Mouse (Mus musculus) heart, adult 2 months (tissue): Measurements from ENCODE around the gene Ppp1r36. TPM values are rescaled to one million over a fixed set of nuclear protein-coding genes. Genes with fewer than 3 reads are reported as not detected.

Experiments
- DNase-seq, 2 experiments: peaks; one replicate each; pipeline ENCODE4 v3.0.0; 2021
- H3K27ac ChIP-seq: fragments of 200-600 bp; 2 replicates; pipeline ENCODE4 v1.8.1; 2022
- H3K27me3 ChIP-seq: fragments of 200-500 bp; 2 replicates; pipeline ENCODE4 v1.6.1; 2012; ENCODE audit warnings: mild to moderate bottlenecking, low read length, inconsistent platforms, mixed read lengths; ENCODE audit not compliant: control insufficient read depth, insufficient read depth
- H3K36me3 ChIP-seq: fragments of 200-500 bp; 2 replicates; pipeline ENCODE4 v1.6.1; 2012; ENCODE audit warnings: low read length, inconsistent platforms; ENCODE audit not compliant: control insufficient read depth, insufficient read depth
- H3K4me1 ChIP-seq: fragments of 200-500 bp; 2 replicates; pipeline ENCODE4 v1.6.1; 2011; ENCODE audit warnings: low read length; ENCODE audit not compliant: control insufficient read depth, insufficient read depth
- H3K4me3 ChIP-seq: fragments of 200-600 bp; 2 replicates; pipeline ENCODE4 v1.8.1; 2022
- H3K79me2 ChIP-seq: fragments of 200-500 bp; replicated peaks from 2 replicates; pipeline ENCODE4 v1.6.1; 2012; ENCODE audit warnings: mild to moderate bottlenecking, inconsistent platforms, low read length, moderate library complexity, mixed read lengths; ENCODE audit not compliant: control insufficient read depth, insufficient read depth
- H3K9ac ChIP-seq: fragments of 200-500 bp; 2 replicates; pipeline ENCODE4 v1.6.1; 2012; ENCODE audit warnings: low read depth, mild to moderate bottlenecking, control low read depth, inconsistent platforms, low read length, mixed read lengths
- CTCF ChIP-seq: fragments of 200-600 bp; IDR thresholded peaks from 2 replicates; pipeline ENCODE4 v1.8.1; 2022; ENCODE audit warnings: antibody characterized with exemption, mild to moderate bottlenecking, moderate library complexity
- EP300 ChIP-seq: fragments of 200-500 bp; IDR thresholded peaks from 2 replicates; pipeline ENCODE4 v1.6.1; 2011; ENCODE audit warnings: low read depth, low read length, control low read depth; ENCODE audit not compliant: insufficient read depth
- POLR2A ChIP-seq: fragments of 200-500 bp; IDR thresholded peaks from 2 replicates; pipeline ENCODE4 v1.6.1; 2011; ENCODE audit warnings: mild to moderate bottlenecking, low read depth, low read length, control low read depth; ENCODE audit not compliant: insufficient read depth
- WGBS: fragments of 180-500 bp; shearing (Covaris S2); methylation state at CpG from one replicate; pipeline ENCODE4 v1.1.7; 2018; 5-methylcytosine and 5-hydroxymethylcytosine counted together
- intact Hi-C: fragments of 180-260 bp; cut with DNase I; formaldehyde crosslinking; loops from one replicate; pipeline ENCODE4 v1.15.1; 2025
- polyA plus RNA-seq: library from polyadenylated mRNA; depleted of rRNA; stranded (reverse); fragments of >200 nt; gene quantifications from 2 replicates; pipeline ENCODE4 v1.2.3, GENCODE M21; 2012
- total RNA-seq, 2 experiments: library from RNA; stranded (reverse); gene quantifications; 2 replicates each; pipeline ENCODE4 v1.2.3; 2021

Ppp1r36 gene
- total and polyA plus RNA-seq, 3 experiments = 0.14 to 0.41 (median 0.16) TPM

GRCm38 (mm10) chr12:76370831-76371571, 46.3 kb upstream of the Ppp1r36 start:
- peak; percentile 88 to 90 for DNase-seq
- intact Hi-C loops = loop anchor here (1.0 kb wide), 1 partner anchor 33 kb away; the partner anchor contains the start of gene Hspa2
- Histone ChIP-seq H3K4me3 (peak overlapping the region; percentile 65), H3K4me1 (peaks cover 14% of the 10 kb centered on the region), H3K27me3 (no peaks in the 10 kb centered on the region), H3K9ac (peak overlapping the region; percentile 93), H3K36me3 (peaks cover 2% of the 10 kb centered on the region), H3K27ac (peak overlapping the region; percentile 99), H3K79me2 (peaks cover 3% of the 10 kb centered on the region; the same call in 1 of the 2 replicates)
- TF ChIP-seq EP300 (0 out of 2 replicates have a peak, but pooled peaks have one; percentile 37), CTCF (peak; percentile 30; the same call in 1 of the 2 replicates), POLR2A (peak; percentile 48)
- under 1% methylated on average over 62 of the region's 63 CpGs for WGBS

GRCm38 (mm10) chr12:76372046-76372445, 45.3 kb upstream of the Ppp1r36 start:
- WGBS = 35% methylated on average over 7 of the region's 7 CpGs
- peak overlapping the region; percentile 8; the same call in 1 of the 2 replicates for H3K9ac ChIP-seq
- TF ChIP-seq POLR2A (no peak), EP300 (no peak), CTCF (no peak)
- H3K4me3 ChIP-seq = no peak overlapping the region
- peaks cover 2% of the 10 kb centered on the region for H3K36me3 ChIP-seq
- no peak for DNase-seq
- H3K27me3 ChIP-seq = no peaks in the 10 kb centered on the region
- peaks cover 15% of the 10 kb centered on the region for H3K4me1 ChIP-seq
- intact Hi-C loops = no loop called here
- no peak overlapping the region for H3K27ac ChIP-seq
- H3K79me2 ChIP-seq = peaks cover 4% of the 10 kb centered on the region

DNA sequence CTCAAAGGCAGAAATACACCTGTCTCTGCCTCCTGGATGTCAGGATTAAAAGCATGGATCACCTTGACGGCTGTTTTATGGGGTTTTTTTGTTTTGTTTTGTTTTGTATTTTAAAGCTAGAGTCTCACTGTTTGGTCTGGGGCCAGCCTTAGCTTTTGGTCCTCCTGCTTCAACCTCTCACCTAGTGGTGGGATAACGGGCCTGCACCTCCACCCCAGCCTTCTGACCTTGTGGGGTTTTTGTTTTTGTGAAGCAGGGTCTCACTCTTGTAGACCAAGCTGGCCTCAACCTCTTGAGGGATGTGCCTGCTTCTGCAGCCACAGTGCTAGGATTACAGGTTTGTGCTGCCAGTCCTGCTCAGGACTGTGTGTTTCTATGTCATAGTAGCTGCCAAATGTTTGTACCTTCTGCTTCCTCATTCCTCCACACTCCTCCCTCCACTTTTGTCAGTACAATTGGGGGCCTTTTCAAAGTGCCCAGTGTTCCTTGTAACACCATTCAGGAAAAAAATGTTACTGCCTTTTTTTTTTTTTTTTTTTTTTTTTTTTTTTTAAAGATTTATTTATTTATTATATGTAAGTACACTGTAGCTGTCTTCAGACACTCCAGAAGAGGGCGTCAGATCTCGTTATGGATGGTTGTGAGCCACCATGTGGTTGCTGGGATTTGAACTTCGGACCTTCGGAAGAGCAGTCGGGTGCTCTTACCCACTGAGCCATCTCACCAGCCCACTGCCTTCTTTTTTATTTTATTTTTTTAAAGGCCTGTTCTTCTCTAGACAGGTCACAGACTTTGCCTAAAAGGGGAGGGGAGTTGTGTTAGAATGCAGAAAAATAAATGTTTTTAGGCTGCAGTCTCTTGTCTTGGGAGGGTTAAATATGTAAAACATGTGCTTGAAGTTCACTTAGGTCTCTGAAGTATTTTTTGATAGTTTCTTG, 44.2 kb upstream of the Ppp1r36 start:
- H3K27me3 ChIP-seq = no peaks in the 10 kb centered on the region
- no peak overlapping the region for H3K27ac ChIP-seq
- intact Hi-C loops = no loop called here
- WGBS = 78% methylated on average over 5 of the region's 7 CpGs
- TF ChIP-seq CTCF = peak; percentile 33
- no peak for TF ChIP-seq POLR2A
- H3K9ac ChIP-seq = 0 out of 2 replicates have a peak overlapping the region, but pooled peaks have one; percentile 2
- peaks cover 13% of the 10 kb centered on the region for H3K4me1 ChIP-seq
- H3K79me2 ChIP-seq = peaks cover 10% of the 10 kb centered on the region
- H3K4me3 ChIP-seq = no peak overlapping the region
- no peak for DNase-seq
- peaks cover 2% of the 10 kb centered on the region for H3K36me3 ChIP-seq

GRCm38 (mm10) chr12:76373991-76374390, 43.3 kb upstream of the Ppp1r36 start:
- H3K27me3 ChIP-seq = no peaks in the 10 kb centered on the region
- WGBS = 67% methylated on average over 6 of the region's 6 CpGs
- no peak for DNase-seq
- no peak overlapping the region for H3K4me3 ChIP-seq
- H3K36me3 ChIP-seq = peaks cover 2% of the 10 kb centered on the region
- intact Hi-C loops = no loop called here
- no peak overlapping the region for H3K9ac ChIP-seq
- H3K79me2 ChIP-seq = peaks cover 11% of the 10 kb centered on the region
- H3K27ac ChIP-seq = no peak overlapping the region
- peaks cover 10% of the 10 kb centered on the region for H3K4me1 ChIP-seq
- no peak for TF ChIP-seq POLR2A
- TF ChIP-seq EP300 = no peak
- TF ChIP-seq CTCF = no peak

DNA sequence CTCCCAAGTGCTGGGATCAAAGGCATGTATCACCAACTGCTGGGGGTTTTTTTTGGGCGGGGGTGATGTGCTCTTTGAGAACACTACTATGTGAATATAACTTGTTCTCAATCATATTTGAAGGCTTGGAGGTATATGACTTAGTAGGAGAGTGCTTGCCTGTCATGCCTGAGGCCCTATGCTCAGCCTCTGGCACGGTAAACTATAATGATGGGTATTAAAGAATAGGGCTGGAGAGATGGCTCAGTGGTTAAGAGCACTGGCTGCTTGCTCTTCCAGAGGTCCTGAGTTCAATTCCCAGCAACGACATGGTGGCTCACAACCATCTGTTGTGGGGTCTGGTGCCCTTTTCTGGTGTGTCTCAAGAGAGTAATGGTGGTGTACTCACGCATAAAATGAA, 42.4 kb upstream of the Ppp1r36 start:
- WGBS = 76% methylated on average over 4 of the region's 4 CpGs
- H3K27ac ChIP-seq = no peak overlapping the region
- peaks cover 11% of the 10 kb centered on the region for H3K79me2 ChIP-seq
- H3K9ac ChIP-seq = no peak overlapping the region
- no peaks in the 10 kb centered on the region for H3K27me3 ChIP-seq
- no peak for DNase-seq
- intact Hi-C loops = no loop called here
- no peak for TF ChIP-seq EP300
- no peak for TF ChIP-seq CTCF
- TF ChIP-seq POLR2A = no peak
- peaks cover 2% of the 10 kb centered on the region for H3K36me3 ChIP-seq
- H3K4me1 ChIP-seq = peaks cover 10% of the 10 kb centered on the region
- no peak overlapping the region for H3K4me3 ChIP-seq

- Histone ChIP-seq H3K27ac (no peak overlapping the region), H3K79me2 (peaks cover 11% of the 10 kb centered on the region), H3K36me3 (peaks cover 2% of the 10 kb centered on the region), H3K9ac (no peak overlapping the region), H3K27me3 (no peaks in the 10 kb centered on the region), H3K4me3 (no peak overlapping the region), H3K4me1 (peaks cover 10% of the 10 kb centered on the region)
- DNase-seq = no peak
- no peak for TF ChIP-seq POLR2A
- TF ChIP-seq CTCF = no peak
- TF ChIP-seq EP300 = no peak
- WGBS = 77% methylated on average over 3 of the region's 3 CpGs
- intact Hi-C loops = no loop called here
These were observed 41.8 kb upstream of the Ppp1r36 start for GRCm38 (mm10) chr12:76375506-76375905.
